Mouse (Mus musculus) lung, embryonic 16.5 days (tissue): ENCODE results near the gene Itih3. TPM values are rescaled to one million over a fixed set of nuclear protein-coding genes. Genes with fewer than 3 reads are reported as not detected.

Source experiments
- ATAC-seq: fragments of 200-750 bp; cut with Nextera tagmentation; 2 replicates; pipeline ENCODE4 v1.8.0; 2017; ENCODE audit warnings: low read depth, mild to moderate bottlenecking, moderate library complexity
- H3K27ac ChIP-seq: fragments of 300-500 bp; sonication (generic); 2 replicates; pipeline ENCODE4 v1.5.1; 2014; ENCODE audit warnings: mild to moderate bottlenecking, control low read depth, low read length
- H3K27me3 ChIP-seq: fragments of 300-500 bp; sonication (generic); 2 replicates; pipeline ENCODE4 v1.6.1; 2014; ENCODE audit warnings: low read depth, low read length, mixed read lengths; ENCODE audit not compliant: control insufficient read depth, insufficient read depth
- H3K36me3 ChIP-seq: fragments of 300-500 bp; sonication (generic); 2 replicates; pipeline ENCODE4 v1.6.1; 2014; ENCODE audit warnings: low read length; ENCODE audit not compliant: control insufficient read depth, insufficient read depth
- H3K4me1 ChIP-seq: fragments of 300-500 bp; sonication (generic); replicated peaks from 2 replicates; pipeline ENCODE4 v1.6.1; 2014; ENCODE audit warnings: low read length, mixed read lengths; ENCODE audit not compliant: control insufficient read depth, insufficient read depth
- H3K4me2 ChIP-seq: fragments of 300-500 bp; sonication (generic); 2 replicates; pipeline ENCODE4 v1.6.1; 2014; ENCODE audit warnings: low read depth, low read length, control low read depth
- H3K4me3 ChIP-seq: fragments of 300-500 bp; sonication (generic); 2 replicates; pipeline ENCODE4 v1.5.1; 2014; ENCODE audit warnings: mild to moderate bottlenecking, low read length, control low read depth
- H3K9ac ChIP-seq: fragments of 300-500 bp; sonication (generic); 2 replicates; pipeline ENCODE4 v1.6.1; 2014; ENCODE audit warnings: low read length, control low read depth
- H3K9me3 ChIP-seq: fragments of 300-500 bp; sonication (generic); 2 replicates; pipeline ENCODE4 v1.6.1; 2016; ENCODE audit warnings: low read length; ENCODE audit not compliant: control insufficient read depth
- WGBS: fragments of 180-500 bp; shearing (Covaris S2); extraction: QIAGEN DNeasy Blood & Tissue Kit; methylation state at CpG from one replicate; pipeline ENCODE4 v1.1.7; 2014; 5-methylcytosine and 5-hydroxymethylcytosine counted together
- polyA plus RNA-seq: library from polyadenylated mRNA; unstranded; fragments of >200 nt; fragmentation: Nextera tagmentation; extraction: Ambion mirVana; gene quantifications from 2 replicates; pipeline ENCODE4 v1.2.1, GENCODE M21; 2015

Gene Itih3
- polyA plus RNA-seq, 1 experiment from 2014 or later: 0.98 TPM

DNA sequence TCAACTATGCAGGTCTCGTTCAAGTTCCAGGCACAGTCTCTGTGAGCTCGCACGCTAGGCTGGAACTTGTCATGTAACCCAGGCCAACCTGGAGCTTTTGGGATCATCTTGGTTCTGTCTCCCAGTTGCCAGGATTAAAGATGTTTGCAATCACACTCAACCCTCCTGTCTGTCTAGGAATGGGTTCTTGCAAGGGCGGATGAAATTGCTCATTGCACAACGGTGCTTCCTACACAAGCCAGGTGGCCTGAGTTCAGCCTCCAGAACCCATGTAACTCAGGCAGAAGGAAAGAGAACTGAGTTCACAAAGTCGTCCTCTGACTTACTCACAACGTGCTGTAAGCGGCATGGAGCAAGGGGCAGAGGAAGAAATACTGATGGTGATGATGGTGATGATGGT lies 12.4 kb downstream of the Itih3 start:
- no peak overlapping the region for H3K4me3 ChIP-seq
- no peaks in the 10 kb centered on the region for H3K9me3 ChIP-seq
- H3K27ac ChIP-seq: no peak overlapping the region
- WGBS: 85% methylated on average over 8 of the region's 8 CpGs
- no peak for ATAC-seq
- H3K36me3 ChIP-seq: no peaks in the 10 kb centered on the region
- H3K27me3 ChIP-seq: no peaks in the 10 kb centered on the region
- H3K4me2 ChIP-seq: no peak overlapping the region
- peaks cover 16% of the 10 kb centered on the region for H3K4me1 ChIP-seq
- no peak overlapping the region for H3K9ac ChIP-seq

DNA sequence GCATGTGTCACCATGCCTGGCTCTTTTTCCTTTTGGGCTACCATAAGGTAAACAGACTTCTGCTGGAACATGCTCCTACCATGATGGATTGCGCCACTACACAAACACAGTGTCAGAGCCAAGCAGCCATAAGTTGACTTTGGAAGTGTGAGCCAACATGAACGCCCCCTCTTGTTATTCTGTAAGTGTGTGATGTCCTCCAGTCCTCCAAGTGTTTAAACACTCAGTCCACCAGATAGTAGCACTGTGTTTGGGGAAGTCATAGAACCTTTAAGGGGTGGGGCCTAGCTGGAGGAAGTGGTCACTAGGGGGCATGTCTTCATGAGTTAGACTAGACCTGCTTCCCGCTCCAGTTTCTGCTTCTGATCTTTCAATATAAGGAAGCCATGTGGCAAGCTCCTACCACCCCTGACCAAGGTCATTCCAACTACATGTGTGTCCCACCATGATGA lies 15.7 kb downstream of the Itih3 start:
- no peaks in the 10 kb centered on the region for H3K27me3 ChIP-seq
- no peak overlapping the region for H3K4me3 ChIP-seq
- no peak overlapping the region for H3K4me2 ChIP-seq
- ATAC-seq: peak; percentile 97
- peaks cover 17% of the 10 kb centered on the region for H3K4me1 ChIP-seq
- WGBS: 14% methylated on average over 3 of the region's 3 CpGs
- no peak overlapping the region for H3K9ac ChIP-seq
- H3K27ac ChIP-seq: peak overlapping the region; percentile 30
- no peaks in the 10 kb centered on the region for H3K36me3 ChIP-seq
- H3K9me3 ChIP-seq: no peaks in the 10 kb centered on the region

DNA sequence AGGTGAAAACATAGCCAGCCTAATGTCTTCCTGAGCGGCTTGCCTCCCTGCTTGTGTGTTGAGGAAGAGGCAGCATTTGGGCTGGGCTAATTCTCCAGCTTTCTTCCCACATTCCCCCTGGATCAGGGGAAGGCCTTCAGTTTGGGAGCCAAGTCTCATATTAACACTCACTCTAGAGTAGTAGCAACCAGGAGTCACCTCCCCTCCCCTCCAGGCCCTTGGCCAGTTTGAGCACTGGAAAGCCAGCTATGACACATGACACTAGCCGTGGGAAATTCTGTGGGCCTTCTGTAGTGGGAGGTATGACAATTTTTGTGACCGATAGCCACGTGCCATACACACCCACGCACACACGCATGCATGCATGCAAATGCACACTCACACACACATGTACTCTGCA lies 17.6 kb downstream of the Itih3 start:
- Histone ChIP-seq H3K27ac (no peak overlapping the region), H3K36me3 (no peaks in the 10 kb centered on the region), H3K4me1 (peaks cover 17% of the 10 kb centered on the region), H3K9me3 (no peaks in the 10 kb centered on the region), H3K4me2 (no peak overlapping the region), H3K9ac (no peak overlapping the region), H3K4me3 (no peak overlapping the region), H3K27me3 (no peaks in the 10 kb centered on the region)
- peak; percentile 31; the same call in 1 of the 2 replicates for ATAC-seq
- 78% methylated on average over 6 of the region's 6 CpGs for WGBS

DNA sequence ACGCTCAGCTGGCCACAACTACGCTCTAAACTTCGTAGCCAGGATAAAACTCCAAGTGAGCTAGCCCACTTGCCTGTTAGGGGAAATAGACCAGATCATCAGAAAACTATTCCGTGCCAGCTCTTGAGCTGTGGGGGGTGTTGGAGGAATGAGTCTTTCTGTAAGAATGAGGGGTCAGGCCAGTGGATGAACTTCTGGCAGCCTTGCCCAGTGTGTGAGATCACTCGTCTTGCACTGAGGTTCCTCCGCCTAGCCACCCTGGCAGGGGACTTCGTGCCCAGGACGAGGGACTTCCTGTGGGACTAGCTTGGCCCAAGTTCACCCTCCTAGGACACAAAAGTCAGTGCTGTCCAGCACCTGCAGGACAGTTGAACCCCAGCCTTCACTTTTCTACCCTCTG lies 19.3 kb downstream of the Itih3 start:
- Histone ChIP-seq H3K36me3 (no peaks in the 10 kb centered on the region), H3K4me1 (peaks cover 17% of the 10 kb centered on the region), H3K27me3 (no peaks in the 10 kb centered on the region), H3K9ac (no peak overlapping the region), H3K27ac (no peak overlapping the region), H3K9me3 (no peaks in the 10 kb centered on the region), H3K4me3 (no peak overlapping the region), H3K4me2 (no peak overlapping the region)
- ATAC-seq: no peak
- 71% methylated on average over 8 of the region's 8 CpGs for WGBS

DNA sequence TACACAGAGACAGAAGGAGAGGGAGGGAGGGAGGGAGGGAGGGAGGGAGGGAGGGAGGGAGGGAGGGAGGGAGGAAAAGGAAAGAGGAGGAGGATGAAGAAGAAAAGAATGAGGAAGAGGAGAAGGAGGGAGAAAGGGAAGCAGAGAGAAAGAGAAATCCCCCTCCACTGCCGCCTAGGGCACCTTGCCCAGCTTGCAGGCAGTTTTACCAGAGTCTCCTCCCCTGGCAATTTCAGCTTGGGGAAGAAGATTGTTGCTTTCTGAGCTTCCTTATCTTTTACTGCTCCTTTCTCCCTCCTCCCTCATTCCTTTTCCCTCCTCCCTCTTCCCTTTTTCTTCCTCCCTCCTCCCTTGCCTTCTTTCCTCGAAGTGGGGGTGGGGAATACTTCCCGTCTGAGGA lies 20.5 kb downstream of the Itih3 start:
- WGBS: 53% methylated on average over 3 of the region's 3 CpGs
- no peaks in the 10 kb centered on the region for H3K9me3 ChIP-seq
- H3K9ac ChIP-seq: no peak overlapping the region
- H3K27ac ChIP-seq: no peak overlapping the region
- no peak for ATAC-seq
- peaks cover 15% of the 10 kb centered on the region for H3K4me1 ChIP-seq
- no peak overlapping the region for H3K4me3 ChIP-seq
- no peaks in the 10 kb centered on the region for H3K36me3 ChIP-seq
- H3K4me2 ChIP-seq: no peak overlapping the region
- H3K27me3 ChIP-seq: no peaks in the 10 kb centered on the region

DNA sequence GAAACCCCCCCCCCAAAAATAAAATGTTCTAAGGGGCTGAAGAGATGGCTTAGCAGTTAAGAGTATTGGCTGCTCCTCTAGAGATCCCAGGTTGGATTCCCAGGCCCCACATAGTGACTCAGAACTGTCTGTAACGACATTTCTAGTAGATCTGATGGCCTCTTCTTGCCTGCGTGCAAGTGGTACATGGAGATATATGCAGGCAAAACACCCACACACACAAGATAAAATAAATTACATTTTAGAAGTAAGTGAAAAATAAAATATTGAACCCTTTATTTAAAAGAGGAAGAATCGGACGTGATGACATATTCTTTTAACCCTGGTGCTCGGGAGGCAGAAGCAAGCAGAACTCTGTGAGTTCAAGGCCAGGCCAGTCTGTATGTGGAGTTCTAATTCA lies 20.9 kb downstream of the Itih3 start:
- H3K4me2 ChIP-seq: no peak overlapping the region
- H3K4me1 ChIP-seq: peaks cover 12% of the 10 kb centered on the region
- H3K27me3 ChIP-seq: no peaks in the 10 kb centered on the region
- no peak overlapping the region for H3K4me3 ChIP-seq
- no peaks in the 10 kb centered on the region for H3K36me3 ChIP-seq
- no peak for ATAC-seq
- H3K27ac ChIP-seq: no peak overlapping the region
- no peaks in the 10 kb centered on the region for H3K9me3 ChIP-seq
- no peak overlapping the region for H3K9ac ChIP-seq
- 76% methylated on average over 5 of the region's 5 CpGs for WGBS

DNA sequence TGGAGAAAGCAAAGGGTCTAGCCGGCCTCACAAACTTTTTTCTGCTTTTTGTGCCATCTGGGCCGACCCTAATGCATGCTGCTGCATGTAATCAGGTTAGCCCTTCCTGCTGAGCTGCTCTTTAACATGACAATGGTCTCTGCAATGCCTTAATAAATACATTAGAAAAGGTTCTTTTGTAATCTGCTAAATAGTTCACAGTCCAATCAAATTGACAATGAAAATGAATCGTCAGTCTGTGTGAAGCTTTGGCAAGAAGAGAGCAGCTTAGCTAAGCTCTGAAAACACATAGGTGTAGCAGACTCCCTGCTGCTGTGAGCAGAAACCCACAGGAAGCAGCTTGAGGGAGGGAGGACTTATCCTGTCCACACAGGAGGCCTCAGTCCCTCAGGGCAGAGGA lies 23.6 kb downstream of the Itih3 start:
- H3K9me3 ChIP-seq: no peaks in the 10 kb centered on the region
- ATAC-seq: no peak
- H3K4me1 ChIP-seq: no peaks in the 10 kb centered on the region; the same call in 1 of the 2 replicates
- no peak overlapping the region for H3K4me2 ChIP-seq
- no peaks in the 10 kb centered on the region for H3K36me3 ChIP-seq
- no peak overlapping the region for H3K9ac ChIP-seq
- no peak overlapping the region for H3K27ac ChIP-seq
- H3K27me3 ChIP-seq: no peaks in the 10 kb centered on the region
- 57% methylated on average over 3 of the region's 3 CpGs for WGBS
- no peak overlapping the region for H3K4me3 ChIP-seq

DNA sequence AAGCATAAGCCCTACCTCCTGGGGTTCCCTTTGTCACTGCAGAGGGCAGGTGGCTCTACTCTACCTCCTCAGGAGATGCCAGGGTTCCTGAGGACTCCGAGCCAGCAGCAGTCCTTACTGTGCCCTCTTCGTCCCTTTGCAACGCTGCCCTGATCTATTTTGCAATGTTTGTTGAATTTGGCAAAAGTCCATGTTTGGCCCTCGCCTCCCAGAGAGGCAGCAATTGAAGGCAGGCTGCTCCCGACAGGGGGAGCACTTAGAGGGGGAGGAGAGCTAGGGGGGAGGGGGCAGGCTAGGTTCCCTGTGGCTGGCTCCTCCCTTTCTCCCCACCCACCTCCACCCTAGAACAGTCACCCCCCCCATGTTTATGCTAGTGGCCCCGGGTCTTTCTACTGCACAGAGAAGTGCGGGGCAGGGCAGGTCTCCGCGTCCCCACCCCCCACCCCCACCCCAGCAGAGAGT lies 35.3 kb downstream of the Itih3 start:
- ATAC-seq: peak; percentile 88
- Histone ChIP-seq H3K9me3 (no peaks in the 10 kb centered on the region), H3K27ac (0 out of 2 replicates have a peak overlapping the region, but pooled peaks have one; percentile 25), H3K36me3 (no peaks in the 10 kb centered on the region), H3K4me2 (peak overlapping the region; percentile 35), H3K27me3 (no peaks in the 10 kb centered on the region; the same call in 1 of the 2 replicates), H3K9ac (no peak overlapping the region; the same call in 1 of the 2 replicates), H3K4me3 (peak overlapping the region; percentile 4; the same call in 1 of the 2 replicates), H3K4me1 (peaks cover 14% of the 10 kb centered on the region)
- WGBS: 4% methylated on average over 9 of the region's 9 CpGs

DNA sequence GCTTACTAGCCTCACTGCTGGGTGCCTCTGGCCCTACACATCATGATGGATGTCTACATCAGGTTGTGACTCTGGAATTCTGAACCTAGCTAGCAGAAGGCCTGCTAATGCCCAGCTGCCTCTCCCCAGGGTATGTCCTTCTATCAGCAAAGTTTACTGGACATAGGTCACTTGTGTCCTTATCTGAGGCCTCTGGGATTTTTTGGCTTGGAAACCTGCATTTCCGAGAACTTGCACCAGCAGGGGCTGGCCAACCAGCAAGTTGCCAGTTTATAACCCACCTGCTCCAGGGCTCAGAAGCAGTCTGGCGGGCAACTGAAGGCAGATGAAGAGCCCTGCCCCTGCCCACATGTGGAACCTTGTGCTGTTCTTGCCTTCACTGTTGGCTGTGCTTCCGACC lies 37.4 kb downstream of the Itih3 start, which contains the start of gene Itih4:
TSS of gene Itih4 (plus strand) at position 273 of the 400 bp plus-strand sequence.
- peaks cover 14% of the 10 kb centered on the region for H3K4me1 ChIP-seq
- H3K4me2 ChIP-seq: no peak within 1 kb of the TSS
- no peak within 1 kb of the TSS for H3K27ac ChIP-seq
- WGBS: 79% methylated on average over 3 of the region's 3 CpGs
- ATAC-seq: no peak
- no peaks in the 10 kb centered on the region for H3K36me3 ChIP-seq
- H3K27me3 ChIP-seq: no peaks in the 10 kb centered on the region; the same call in 1 of the 2 replicates
- no peak within 1 kb of the TSS for H3K9ac ChIP-seq
- no peak within 1 kb of the TSS for H3K4me3 ChIP-seq
- no peaks in the 10 kb centered on the region for H3K9me3 ChIP-seq

DNA sequence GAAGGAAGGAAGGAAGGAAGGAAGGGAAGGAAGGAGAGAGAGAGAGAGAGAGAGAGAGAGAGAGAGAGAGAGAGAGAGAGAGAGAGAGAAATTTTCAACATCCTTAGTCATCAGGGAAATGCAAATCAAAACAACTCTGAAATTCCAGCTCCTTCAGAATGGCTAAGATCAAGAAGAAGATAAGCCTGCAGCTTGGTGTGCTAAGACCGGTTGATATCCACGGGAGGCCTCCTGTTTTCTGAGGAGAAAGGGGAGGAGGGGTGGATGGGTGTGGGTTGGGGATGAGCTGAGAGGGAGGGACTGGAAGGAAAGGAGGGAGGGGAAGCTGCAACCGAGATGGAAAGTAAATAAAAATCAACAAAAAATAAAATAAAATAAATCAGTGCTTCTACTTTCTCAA lies 38.3 kb downstream of the Itih3 start:
- Histone ChIP-seq H3K4me2 (no peak overlapping the region), H3K9me3 (no peaks in the 10 kb centered on the region)

More for the DNA sequence above, 38.3 kb downstream of the Itih3 start:
- H3K4me3 ChIP-seq: no peak overlapping the region
- 7% methylated on average over 3 of the region's 3 CpGs for WGBS
- no peak overlapping the region for H3K9ac ChIP-seq
- no peak for ATAC-seq
- H3K4me1 ChIP-seq: peaks cover 14% of the 10 kb centered on the region
- no peaks in the 10 kb centered on the region for H3K36me3 ChIP-seq
- no peak overlapping the region for H3K27ac ChIP-seq
- H3K27me3 ChIP-seq: no peaks in the 10 kb centered on the region; the same call in 1 of the 2 replicates
